Mouse (Mus musculus) gastrocnemius, postnatal 14 days (tissue): ENCODE data around the gene Acadvl. TPM values are rescaled to one million over a fixed set of nuclear protein-coding genes. Genes with fewer than 3 reads are reported as not detected.

Experiments
- DNase-seq: peaks from one replicate; pipeline ENCODE4 v3.0.0; 2021; ENCODE audit warnings: mixed read lengths
- intact Hi-C: fragments of 180-260 bp; cut with DNase I; formaldehyde crosslinking; loops from one replicate; pipeline ENCODE4 v1.15.1; 2025; ENCODE audit warnings: low total_unique reads
- long read RNA-seq, 2 experiments: library from polyadenylated mRNA; stranded (forward); transcript quantifications; one replicate each; pipeline ENCODE4 v2.0.0; 2021
- total RNA-seq, 2 experiments: library from RNA; stranded (reverse); gene quantifications; 2 replicates each; pipeline ENCODE4 v1.2.3; 2021

The Acadvl gene
- total RNA-seq = 100 to 1,000 TPM; 266 to 408 TPM
- long read RNA-seq, experiment 1, transcript Acadvl-202 (20 exons, 2,168 nt) = major isoform, 694 of 781 reads
- long read RNA-seq, experiment 1, transcript Acadvl-201 (19 exons, 2,020 nt) = minor isoform, 22 of 781 reads
- long read RNA-seq, experiment 1, partial matches to known transcripts = 44 of 781 reads
- long read RNA-seq, experiment 1, other reads (novel, unspliced or antisense) = 21 of 781 reads
- long read RNA-seq, experiment 2, transcript Acadvl-202 (20 exons, 2,168 nt) = major isoform, 829 of 910 reads
- long read RNA-seq, experiment 2, transcript Acadvl-201 (19 exons, 2,020 nt) = minor isoform, 23 of 910 reads
- long read RNA-seq, experiment 2, partial matches to known transcripts = 33 of 910 reads
- long read RNA-seq, experiment 2, other reads (novel, unspliced or antisense) = 25 of 910 reads

DNA sequence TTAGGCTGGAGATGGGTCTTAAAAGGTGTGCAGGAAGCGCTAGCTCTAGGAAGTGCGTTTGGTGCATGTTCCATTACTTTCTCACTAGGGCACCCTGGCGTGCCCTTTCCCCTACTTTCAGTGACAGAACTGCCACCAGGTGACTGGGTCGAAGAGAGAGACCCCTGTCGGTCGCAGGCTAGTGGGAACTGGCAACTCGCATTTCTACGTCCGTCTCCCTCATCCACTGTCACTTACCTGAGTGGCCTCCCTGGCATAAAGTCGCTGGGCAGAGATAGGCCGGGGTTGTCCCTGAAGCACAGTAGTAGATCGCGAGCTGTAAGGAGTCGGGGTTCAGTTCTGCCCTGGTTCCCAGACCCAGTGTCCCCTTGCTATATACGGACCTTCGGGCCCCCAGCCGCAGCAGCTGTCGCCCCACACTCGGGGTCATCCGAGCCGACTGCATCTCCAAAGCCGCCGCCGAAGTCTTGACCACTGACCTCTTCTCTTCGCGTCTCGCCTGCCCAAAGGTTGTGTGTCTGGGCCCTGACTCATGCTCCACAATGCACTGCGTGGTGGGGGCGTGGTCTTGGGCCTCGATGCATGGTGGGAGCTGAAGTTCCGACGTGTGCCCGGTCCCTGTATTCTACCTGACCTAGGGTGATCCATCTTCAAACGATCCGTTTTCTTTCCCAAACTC lies at the start of gene Acadvl:
Gene Acadvl, minus strand, starts transcription at position 532 of the 679 bp plus-strand sequence.
- peak; percentile 92 for DNase-seq
- intact Hi-C loops = no loop called here

DNA sequence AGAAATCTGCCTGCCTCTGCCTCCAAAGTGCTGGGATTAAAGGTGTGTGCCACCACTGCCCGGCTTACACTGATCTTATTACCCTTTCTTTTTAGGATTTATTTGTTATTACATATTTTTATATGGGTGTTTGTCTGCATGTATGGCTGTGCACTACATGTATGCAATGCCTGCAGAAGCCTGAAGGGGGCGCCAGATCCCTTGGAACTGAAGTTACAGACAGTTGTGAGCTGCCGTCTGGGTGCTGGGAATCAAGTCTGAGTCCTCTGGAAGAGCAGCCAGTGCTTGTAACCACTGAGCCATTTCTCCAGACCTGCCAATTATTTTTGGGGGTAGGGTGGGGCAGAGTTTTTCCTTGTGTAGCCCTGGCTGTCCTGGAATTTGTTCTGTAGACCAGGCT lies 47.8 kb upstream of the Acadvl start:
- no peak for DNase-seq
- intact Hi-C loops = no loop called here

DNA sequence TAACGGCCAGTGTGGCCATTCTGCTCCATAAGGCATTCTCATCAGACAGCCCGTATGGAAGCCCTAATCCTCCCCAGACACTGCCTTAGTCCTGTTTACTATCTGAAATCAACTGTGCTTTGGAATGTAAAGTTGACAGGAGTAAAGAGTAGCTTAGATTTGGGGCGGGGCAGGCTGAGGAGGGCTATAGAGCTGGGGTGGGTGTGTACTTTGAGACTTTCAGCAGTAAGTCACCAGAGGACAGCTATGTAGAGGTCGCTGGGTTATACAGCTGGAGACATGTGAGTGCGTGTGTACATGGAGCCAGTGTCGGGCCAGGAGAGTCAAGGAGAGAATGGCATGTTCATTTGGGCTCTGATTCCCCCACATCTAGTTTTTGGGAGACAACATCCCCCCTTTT lies 44.7 kb upstream of the Acadvl start:
- intact Hi-C loops = loop anchor here (5.0 kb wide), 1 partner anchor 142 kb away; no protein-coding TSS in a partner anchor
- DNase-seq = no peak

DNA sequence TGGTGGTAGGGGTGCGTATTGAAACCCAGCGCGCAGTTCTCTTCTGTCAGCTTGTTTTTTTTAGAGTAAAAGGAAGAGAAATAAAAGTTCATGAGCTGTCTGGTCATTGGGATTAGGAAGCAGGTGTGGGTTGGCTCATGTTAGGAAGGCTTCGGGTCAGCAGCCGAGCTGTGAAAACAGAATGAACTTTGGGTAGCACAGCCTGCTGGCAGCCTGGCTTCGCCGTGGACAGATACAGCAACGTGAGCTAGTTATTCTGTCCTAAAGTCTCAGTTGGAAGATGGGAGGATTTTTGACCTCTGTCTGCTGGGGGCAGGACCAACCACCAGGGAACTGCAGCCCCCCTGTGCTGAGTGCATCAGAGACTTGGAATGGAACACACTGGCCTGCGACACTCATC lies 42.6 kb upstream of the Acadvl start:
- intact Hi-C loops = loop anchor here (5.0 kb wide), 1 partner anchor 144 kb away; no protein-coding TSS in a partner anchor

DNA sequence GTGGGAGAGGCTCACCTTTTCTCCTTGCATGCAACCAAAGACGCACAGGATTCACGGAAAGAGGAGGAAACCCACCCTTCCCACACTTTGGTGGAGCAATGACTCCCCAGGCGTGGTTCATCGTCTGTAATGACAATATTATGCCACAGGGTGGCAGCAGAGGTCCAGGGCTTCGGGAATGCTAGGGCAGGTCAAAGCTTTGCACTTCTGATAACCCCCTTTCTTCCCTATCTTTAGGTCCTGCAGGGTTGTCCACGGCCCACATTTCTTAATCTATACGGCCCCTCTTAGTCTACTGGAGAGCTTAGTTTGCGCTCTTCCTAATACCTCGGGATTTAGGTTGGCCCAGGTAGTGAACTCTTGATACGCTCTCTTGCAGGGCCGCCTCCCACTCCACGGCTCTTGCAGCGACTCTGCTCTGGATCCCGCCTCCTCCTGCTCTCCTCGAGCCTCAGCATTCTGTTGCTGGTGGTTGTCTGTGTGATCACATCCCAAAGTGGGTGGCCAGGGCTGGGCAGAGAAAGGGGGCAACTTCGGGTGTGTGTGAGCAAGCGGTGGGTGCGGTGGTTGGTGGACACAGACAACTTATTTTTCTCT lies 40.5 kb upstream of the Acadvl start:
- DNase-seq = peak; percentile 61
- intact Hi-C loops = loop anchor here (5.0 kb wide), 1 partner anchor 147 kb away; no protein-coding TSS in a partner anchor

More for the DNA sequence above, 42.6 kb upstream of the Acadvl start:
- no peak for DNase-seq

DNA sequence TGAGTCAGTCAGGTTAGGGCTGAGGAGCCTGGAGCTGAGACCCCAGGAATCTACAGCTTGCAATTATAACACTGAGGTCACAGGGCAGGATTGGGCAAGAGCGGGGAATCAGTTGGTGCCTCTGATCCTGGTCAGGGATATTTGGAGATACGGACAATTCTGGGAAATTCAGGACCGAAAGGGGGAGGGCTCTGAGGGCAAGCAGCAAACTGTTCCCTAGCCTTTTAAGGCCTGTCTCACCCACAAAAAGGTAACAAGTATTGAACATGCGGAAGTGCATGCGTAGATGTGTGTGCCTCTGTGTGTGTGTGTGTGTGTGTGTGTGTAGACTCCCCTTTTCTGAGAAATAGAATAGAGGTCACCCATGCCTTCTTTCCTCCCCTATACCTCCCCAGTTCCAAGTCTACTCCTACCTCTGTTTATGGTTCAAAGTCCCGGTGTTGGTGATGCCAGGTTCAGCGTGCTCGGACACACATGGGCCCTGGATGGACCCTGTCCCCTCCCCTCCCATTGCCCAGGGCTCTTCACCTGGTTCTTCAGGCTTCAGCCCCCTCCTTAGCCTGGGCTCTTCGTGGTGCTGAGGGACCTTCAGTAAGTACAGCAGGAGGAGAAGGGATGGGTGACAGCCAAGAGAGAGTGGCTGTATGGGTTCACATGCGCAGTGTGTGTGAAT lies 38.8 kb upstream of the Acadvl start, which contains the start of gene Asgr1:
Gene Asgr1, plus strand, starts transcription at position 188 of the 673 bp plus-strand sequence.
- intact Hi-C loops = no loop called here
- DNase-seq = no peak

DNA sequence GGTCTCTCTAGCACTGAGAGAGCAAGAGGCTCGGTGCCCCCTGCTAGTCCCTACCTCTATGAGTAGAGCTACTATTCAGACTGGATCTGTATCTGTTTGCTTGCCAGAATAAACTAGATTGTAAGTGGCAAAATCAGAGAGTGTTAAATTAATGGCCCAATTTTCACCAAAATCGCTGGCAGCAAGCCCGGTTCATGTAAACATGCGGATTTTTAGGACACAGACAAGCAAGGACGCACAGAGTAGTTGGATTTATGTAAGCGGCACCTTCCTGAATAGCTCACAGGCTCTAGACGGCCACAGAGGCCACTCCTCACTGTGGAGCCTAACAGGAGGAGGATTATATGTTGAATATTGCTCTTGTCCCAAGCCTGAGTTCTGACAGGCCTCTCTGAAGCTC lies 37.9 kb upstream of the Acadvl start:
- DNase-seq = no peak
- intact Hi-C loops = no loop called here

DNA sequence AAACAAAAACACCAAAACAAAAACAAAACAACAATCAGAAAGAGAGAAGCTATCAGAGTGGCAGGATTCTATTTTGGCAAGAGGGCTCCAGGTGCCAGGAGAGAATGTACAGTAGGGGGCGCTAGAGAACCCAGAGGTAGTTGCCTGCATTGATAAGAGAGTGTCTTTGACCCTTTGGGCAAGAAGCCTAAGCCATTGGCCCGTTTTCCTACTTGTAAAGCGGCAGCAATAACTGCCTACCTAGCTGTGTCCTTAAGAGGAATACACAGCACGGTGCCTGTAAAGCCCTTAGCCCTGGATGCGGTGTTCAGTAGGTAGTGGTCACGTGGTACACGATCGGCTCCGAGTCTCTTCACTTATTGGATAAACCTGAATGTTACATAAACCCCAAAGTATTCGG lies 34.6 kb upstream of the Acadvl start:
- no peak for DNase-seq
- intact Hi-C loops = no loop called here

DNA sequence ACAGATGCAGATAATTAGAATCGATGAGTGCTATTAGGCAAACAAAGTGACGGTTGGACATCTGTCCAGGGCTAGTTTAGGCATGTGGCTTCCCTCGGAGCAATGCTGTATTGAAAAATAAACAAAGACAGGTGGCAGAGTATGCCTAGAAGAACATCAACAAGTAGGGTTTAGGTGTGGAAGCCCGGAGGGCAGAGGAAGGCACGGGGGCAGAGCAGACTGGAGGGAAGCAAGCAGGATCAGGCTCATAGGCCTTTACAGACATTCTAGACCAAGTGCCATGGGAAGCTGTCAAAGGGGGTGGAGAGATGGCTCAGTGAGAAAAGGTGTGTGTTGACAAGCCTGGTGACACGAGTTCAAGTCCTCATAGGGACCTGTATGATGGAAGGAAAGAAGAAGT lies 34.2 kb upstream of the Acadvl start:
- intact Hi-C loops = no loop called here
- no peak for DNase-seq

DNA sequence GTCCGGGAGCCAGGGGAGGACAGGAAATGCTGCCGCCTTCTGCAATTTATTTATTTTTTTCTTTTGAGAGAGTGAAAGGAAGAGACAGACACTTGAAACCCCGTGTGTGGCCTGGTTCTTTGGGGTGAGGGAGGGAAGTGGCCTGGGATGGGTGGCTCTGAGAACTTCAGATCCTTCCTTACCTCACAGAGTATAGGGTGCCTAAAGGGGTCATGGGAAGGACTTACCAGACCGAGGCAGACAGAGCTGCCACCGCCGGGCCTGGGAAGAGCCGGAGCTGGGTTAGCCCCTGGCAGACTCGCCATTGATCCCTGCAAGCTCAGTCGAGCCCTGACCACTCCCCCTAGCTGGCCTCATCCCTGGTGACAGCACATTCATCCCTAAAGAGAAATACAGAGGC lies 30.2 kb upstream of the Acadvl start:
- no peak for DNase-seq
- intact Hi-C loops = no loop called here

DNA sequence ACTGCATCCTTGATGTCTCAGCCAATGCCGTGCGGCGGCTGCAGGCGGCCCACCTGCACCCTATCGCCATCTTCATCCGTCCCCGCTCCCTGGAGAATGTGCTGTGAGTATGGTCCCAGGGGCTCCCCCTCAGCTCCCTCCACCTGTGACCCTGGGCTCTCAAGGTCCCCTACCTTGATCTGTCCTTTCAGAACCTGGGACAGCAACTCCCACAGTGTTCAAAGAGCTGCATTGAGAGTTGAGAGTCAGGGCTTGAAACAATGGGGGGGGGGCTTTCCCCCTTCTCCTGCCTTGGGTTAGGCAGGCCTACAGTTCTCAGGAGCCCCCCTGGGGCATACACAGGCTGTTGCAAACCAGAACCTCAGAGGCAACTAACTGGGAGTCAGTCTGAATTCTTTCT lies 28.5 kb upstream of the Acadvl start:
- DNase-seq = no peak
- intact Hi-C loops = no loop called here

DNA sequence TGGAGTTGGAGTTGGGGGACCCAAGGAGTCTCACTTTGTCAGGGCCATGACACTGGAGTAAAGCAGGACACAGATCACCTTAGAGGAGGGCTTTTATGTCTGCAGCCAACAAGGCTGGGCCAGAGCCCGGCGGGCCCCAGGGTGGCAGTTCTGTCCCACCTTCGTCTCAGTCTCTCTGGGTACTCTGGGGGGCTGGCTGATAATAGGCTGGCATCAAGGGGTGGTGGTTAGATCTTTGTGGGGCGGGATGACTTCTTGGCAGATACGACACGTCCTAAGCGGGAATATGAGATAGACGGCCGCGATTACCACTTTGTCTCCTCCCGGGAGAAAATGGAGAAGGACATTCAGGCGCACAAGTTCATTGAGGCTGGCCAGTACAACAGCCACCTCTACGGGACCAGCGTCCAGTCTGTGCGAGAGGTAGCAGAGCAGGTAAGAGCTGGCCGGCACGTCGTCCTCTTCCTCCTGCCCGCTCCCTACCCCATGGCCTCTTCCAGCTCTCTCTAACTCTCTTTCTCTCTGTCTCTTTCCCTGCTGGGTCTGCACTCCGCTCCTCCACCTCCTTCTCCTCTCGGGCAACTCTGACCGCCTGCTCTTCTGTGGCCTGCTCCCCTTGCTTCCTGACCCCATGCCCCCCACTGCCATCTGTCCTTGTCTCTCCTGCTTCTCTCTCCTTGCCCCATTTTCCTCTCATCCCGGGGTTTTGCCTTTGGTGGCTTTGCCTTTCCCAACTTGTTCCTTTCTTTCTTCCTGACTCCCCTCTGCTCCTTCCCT lies 27.3 kb upstream of the Acadvl start:
- intact Hi-C loops = no loop called here
- no peak for DNase-seq

DNA sequence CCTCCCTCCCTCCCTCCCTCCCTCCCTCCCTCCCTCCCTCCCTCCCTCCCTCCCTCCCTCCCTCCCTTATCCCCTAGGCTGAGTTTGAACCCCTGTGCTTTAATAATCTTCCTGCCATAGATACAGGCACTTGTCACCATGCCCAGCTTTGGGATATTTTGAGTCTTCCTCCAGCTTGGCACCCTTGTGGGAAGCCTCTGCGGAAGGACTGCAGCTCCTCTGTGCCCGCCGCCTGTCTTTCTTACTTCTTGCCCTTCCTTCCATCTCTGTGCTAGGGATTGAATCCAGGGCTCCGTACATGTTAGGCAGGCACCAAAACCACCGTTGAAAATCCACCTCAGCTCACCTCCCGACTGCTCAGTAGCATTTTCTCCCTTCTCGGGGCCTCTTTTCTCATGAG lies 25.0 kb upstream of the Acadvl start:
- intact Hi-C loops = no loop called here
- no peak for DNase-seq

DNA sequence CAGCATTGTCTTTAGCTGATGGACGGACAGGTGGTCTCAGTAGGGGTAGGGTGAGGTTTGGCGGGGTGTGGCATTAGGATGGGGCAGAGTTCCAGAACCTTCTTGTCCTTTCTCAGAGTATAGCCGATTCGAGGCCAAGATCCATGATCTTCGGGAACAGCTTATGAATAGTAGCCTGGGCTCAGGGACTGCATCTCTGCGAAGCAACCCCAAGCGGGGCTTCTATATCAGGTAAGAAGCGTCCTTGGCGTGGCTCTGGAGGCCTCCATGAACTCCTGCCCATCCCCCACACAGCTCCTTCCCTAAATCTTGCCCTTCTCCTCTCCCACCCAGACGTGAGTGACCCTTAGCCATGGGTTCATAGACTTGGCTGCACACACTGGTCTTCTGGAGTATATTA lies 24.4 kb upstream of the Acadvl start:
- intact Hi-C loops = no loop called here
- no peak for DNase-seq

DNA sequence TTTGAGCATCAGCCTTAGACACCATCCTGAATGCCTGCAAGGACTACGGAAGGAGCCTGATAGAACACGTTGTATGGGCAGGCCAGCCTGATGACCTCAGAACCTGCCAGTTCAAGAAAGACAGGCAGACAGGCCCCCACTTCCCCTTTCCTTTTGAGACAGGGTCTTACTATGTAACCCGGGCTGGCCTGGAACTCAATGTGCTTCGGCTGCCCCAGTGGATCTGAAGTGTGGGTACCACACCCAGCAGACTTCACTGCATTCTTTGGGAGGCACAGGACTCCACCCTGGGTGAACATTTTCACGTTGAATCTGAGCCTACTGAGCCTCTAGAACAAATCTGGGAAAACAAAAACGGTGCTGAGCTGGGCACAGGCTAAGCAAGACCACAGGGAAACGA lies 23.0 kb upstream of the Acadvl start:
- no peak for DNase-seq
- intact Hi-C loops = no loop called here

DNA sequence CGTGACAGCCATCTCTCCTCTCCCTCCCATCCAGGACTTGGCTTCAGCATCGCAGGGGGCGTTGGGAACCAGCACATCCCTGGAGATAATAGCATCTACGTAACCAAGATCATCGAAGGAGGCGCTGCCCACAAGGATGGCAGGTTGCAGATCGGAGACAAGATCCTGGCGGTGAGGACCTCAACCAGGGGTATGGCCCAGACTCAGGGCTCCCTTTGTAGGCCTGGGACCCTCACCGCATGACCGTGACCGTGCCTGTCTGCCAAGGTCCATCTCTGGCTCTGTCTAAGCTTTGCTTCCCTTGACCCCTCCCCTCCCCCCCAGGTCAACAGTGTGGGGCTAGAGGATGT lies 16.1 kb upstream of the Acadvl start:
- intact Hi-C loops = no loop called here
- no peak for DNase-seq

DNA sequence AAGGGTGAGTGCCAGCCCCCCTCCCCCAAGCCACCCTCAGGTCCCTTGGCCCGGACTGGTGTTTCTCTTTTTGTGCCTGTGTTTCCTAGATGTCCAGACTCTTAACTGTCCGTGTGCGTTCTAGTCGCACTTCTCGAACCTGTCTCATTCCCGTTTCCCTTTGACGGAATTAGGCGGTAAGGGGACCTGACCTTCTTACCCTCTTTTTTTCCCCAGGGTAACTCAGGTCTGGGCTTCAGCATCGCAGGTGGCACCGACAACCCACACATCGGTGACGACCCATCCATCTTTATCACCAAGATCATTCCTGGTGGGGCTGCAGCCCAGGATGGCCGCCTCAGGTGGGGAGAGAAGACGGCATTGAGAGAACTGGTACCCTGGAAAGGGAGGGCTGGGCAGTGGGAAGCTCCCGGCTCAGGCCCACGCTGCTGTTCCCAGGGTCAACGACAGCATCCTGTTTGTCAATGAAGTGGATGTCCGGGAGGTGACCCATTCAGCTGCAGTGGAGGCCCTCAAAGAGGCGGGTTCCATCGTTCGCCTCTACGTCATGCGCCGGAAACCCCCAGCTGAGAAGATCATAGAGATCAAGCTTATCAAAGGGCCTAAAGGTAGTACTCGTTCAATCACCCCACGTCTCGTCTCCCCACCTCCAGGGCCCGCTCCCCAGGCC lies 15.6 kb upstream of the Acadvl start:
- intact Hi-C loops = no loop called here
- no peak for DNase-seq

DNA sequence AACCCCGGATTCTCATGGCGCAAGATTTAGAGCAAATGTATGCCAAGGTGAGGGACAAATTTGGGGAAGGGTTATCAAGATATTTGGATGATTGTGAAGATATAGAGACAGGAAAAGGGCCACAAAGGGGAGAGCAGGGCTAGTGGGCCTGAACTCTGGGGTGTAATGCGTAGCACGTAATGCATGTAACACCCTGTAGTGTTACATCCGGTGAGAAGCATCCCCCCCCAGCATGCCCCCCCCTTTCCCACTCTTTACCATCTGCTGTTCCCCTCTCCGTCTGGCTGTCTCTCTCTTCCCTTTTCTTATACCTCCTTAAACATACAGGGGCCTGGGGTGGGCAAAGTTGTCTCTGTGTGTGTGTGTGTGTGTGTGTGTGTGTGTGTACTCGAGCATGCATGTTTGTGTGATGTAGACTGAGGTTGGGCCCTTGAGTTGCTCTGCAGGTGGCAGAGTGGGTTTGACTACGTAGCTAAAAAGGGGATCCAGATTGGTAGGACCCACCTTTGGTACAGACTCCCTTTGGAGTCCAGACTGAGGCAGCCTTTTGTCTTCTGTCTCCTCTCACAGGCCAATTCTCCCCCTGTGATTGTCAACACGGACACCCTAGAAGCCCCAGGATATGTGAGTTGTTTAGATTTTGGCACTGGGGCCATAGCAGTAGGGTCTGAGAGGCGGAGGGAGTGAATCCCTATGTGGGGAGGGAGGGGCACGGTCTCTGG lies 14.8 kb upstream of the Acadvl start:
- no peak for DNase-seq
- intact Hi-C loops = no loop called here
